Mouse (Mus musculus): ENCODE results near the gene Pi4kb.

GRCm38 (mm10) chr3:95054481-95055260 lies 80.1 kb downstream of the Pi4kb start:
- TF ChIP-seq POLR2A (IDR thresholded peaks at IDR 0.05; ENCODE audit: low read depth, low read length) (no peak), CTCF (IDR thresholded peaks at IDR 0.05; ENCODE audit: extremely low read depth, insufficient read depth, insufficient read length, insufficient replicate concordance) (no peak)

Measured in spleen, adult 2 months (tissue).